Mouse (Mus musculus): ENCODE results near the gene Hpca. TPM values are rescaled to one million over a fixed set of nuclear protein-coding genes. Genes with fewer than 3 reads are reported as not detected.

Gene Hpca
- total and polyA plus RNA-seq, 2 experiments from 2014 or later = 202 to 270 TPM

- Histone ChIP-seq H3K4me3 (ENCODE audit: low read length) (no peak overlapping the region), H3K9me3 (ENCODE audit: low read length) (no peaks in the 10 kb centered on the region), H3K36me3 (ENCODE audit: insufficient read depth, low read length) (no peaks in the 10 kb centered on the region), H3K4me2 (ENCODE audit: low read depth, low read length) (0 out of 2 replicates have a peak overlapping the region, but pooled peaks have one; percentile 10), H3K27ac (no peak overlapping the region), H3K9ac (replicated peaks; ENCODE audit: low read length) (no peak overlapping the region), H3K4me1 (ENCODE audit: insufficient read depth, low read length) (peaks cover 5% of the 10 kb centered on the region; the same call in 1 of the 2 replicates), H3K27me3 (ENCODE audit: insufficient read depth, low read length) (no peaks in the 10 kb centered on the region)
- TF ChIP-seq CTCF (IDR thresholded peaks at IDR 0.05; ENCODE audit: low read depth) = no peak
- no peak for DNase-seq (ENCODE audit: low spot score)
- no peak for ATAC-seq
- 37% methylated on average over 13 of the region's 13 CpGs for WGBS
These were observed 9.6 kb downstream of the Hpca start for GRCm38 (mm10) chr4:129112231-129112630.

DNA sequence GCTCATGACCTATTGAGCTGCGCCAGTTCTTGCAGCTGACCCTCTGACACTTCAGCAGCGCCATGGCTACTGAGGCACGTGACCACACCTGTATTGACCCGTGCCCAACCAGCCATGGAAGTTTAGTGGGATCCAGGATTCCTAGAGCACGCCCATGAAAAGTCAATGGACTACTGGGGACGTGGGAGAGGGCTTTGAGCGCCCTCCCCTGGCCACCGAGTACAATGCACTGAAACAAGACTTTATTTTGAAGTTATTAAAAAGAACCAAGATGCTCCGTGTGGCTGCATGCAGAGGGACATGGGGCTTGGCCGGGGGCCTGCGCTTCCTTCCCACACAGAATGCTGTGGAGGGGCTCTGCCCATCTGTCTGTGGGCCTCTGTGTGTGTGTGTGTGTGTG, 10.5 kb downstream of the Hpca start:
- DNase-seq (ENCODE audit: low spot score) = peak; percentile 48
- no peak overlapping the region for H3K4me3 ChIP-seq (ENCODE audit: low read length)
- no peak overlapping the region for H3K27ac ChIP-seq
- 54% methylated on average over 11 of the region's 11 CpGs for WGBS
- no peak overlapping the region for H3K4me2 ChIP-seq (ENCODE audit: low read depth, low read length)
- ATAC-seq = no peak
- no peak overlapping the region for H3K9ac ChIP-seq (replicated peaks; ENCODE audit: low read length)
- peaks cover 7% of the 10 kb centered on the region; the same call in 1 of the 2 replicates for H3K4me1 ChIP-seq (ENCODE audit: insufficient read depth, low read length)
- H3K9me3 ChIP-seq (ENCODE audit: low read length) = no peaks in the 10 kb centered on the region
- peak; percentile 68 for TF ChIP-seq CTCF (IDR thresholded peaks at IDR 0.05; ENCODE audit: low read depth)
- no peaks in the 10 kb centered on the region for H3K36me3 ChIP-seq (ENCODE audit: insufficient read depth, low read length)
- H3K27me3 ChIP-seq (ENCODE audit: insufficient read depth, low read length) = 0 out of 2 replicates have a peak, but pooled peaks cover under 1% of the 10 kb centered on the region

- 86% methylated on average over 6 of the region's 6 CpGs for WGBS
- H3K4me1 ChIP-seq (ENCODE audit: insufficient read depth, low read length) = peaks cover 7% of the 10 kb centered on the region; the same call in 1 of the 2 replicates
- H3K27me3 ChIP-seq (ENCODE audit: insufficient read depth, low read length) = 0 out of 2 replicates have a peak, but pooled peaks cover 5% of the 10 kb centered on the region
- ATAC-seq = no peak
- TF ChIP-seq CTCF (IDR thresholded peaks at IDR 0.05; ENCODE audit: low read depth) = no peak
- no peaks in the 10 kb centered on the region for H3K9me3 ChIP-seq (ENCODE audit: low read length)
- DNase-seq (ENCODE audit: low spot score) = no peak
- no peak overlapping the region for H3K4me3 ChIP-seq (ENCODE audit: low read length)
- no peaks in the 10 kb centered on the region for H3K36me3 ChIP-seq (ENCODE audit: insufficient read depth, low read length)
- no peak overlapping the region for H3K27ac ChIP-seq
- H3K4me2 ChIP-seq (ENCODE audit: low read depth, low read length) = no peak overlapping the region
- H3K9ac ChIP-seq (replicated peaks; ENCODE audit: low read length) = no peak overlapping the region
These were observed 11.0 kb downstream of the Hpca start for GRCm38 (mm10) chr4:129110804-129111203.

DNA sequence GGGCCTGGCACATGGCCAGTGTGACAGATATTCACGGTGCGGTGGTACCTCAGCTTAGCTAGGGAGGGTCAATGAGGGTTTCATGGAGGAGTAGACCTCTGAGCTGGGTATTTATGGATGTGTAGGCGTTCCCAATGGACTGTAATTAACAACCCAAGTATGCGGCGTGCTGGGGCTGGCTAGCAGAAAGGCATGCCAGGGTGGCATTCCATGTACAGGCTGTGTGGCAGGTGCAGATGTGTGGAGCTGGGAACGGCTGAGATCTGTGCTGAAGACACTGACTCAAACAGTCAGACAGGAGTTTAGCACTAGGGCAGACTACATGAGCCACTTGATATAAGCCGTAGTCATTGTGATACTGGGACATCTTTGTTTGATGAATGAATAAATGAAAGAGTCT, 13.2 kb downstream of the Hpca start:
- no peak for ATAC-seq

DNA sequence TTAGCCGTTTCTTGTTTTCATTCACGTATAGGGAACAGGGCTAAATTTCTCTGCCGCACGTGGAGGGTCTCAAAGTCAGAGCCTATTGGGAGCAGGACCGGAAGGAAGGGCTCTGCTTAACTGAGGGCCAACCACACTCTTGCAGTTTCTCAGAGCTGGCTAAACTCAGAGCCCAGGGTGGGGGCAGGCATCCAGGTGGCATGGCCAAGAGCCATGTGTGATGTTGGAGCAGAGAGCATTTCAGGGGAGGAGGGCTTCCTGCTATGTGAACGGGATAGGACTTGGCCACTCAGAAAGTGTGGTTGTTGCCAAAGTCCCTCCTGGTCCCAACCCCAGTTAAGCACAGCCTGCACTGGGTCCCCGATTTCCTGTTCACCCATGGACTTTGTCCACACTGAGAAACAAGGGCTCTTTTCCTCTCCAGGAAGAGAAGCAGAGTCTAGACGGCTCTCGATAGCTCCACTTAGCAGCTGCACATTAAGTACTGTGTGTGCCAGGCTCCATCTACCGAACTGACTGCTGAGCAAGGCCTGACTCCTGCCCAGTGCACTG, 14.4 kb downstream of the Hpca start:
- H3K36me3 ChIP-seq (ENCODE audit: insufficient read depth, low read length) = no peaks in the 10 kb centered on the region
- H3K9ac ChIP-seq (replicated peaks; ENCODE audit: low read length) = no peak overlapping the region
- H3K27me3 ChIP-seq (ENCODE audit: insufficient read depth, low read length) = peaks cover 26% of the 10 kb centered on the region
- no peak for ATAC-seq
- 55% methylated on average over 10 of the region's 10 CpGs for WGBS
- H3K9me3 ChIP-seq (ENCODE audit: low read length) = no peaks in the 10 kb centered on the region
- H3K4me3 ChIP-seq (ENCODE audit: low read length) = no peak overlapping the region
- DNase-seq (ENCODE audit: low spot score) = no peak
- H3K4me1 ChIP-seq (ENCODE audit: insufficient read depth, low read length) = 0 out of 2 replicates have a peak, but pooled peaks cover 3% of the 10 kb centered on the region
- TF ChIP-seq CTCF (IDR thresholded peaks at IDR 0.05; ENCODE audit: low read depth) = no peak
- no peak overlapping the region for H3K27ac ChIP-seq
- H3K4me2 ChIP-seq (ENCODE audit: low read depth, low read length) = no peak overlapping the region

More for the DNA sequence above, 13.2 kb downstream of the Hpca start:
- H3K27ac ChIP-seq = no peak overlapping the region
- no peak for DNase-seq (ENCODE audit: low spot score)
- H3K27me3 ChIP-seq (ENCODE audit: insufficient read depth, low read length) = peaks cover 25% of the 10 kb centered on the region
- H3K4me1 ChIP-seq (ENCODE audit: insufficient read depth, low read length) = peaks cover 7% of the 10 kb centered on the region; the same call in 1 of the 2 replicates
- no peak for TF ChIP-seq CTCF (IDR thresholded peaks at IDR 0.05; ENCODE audit: low read depth)
- H3K4me3 ChIP-seq (ENCODE audit: low read length) = no peak overlapping the region
- H3K36me3 ChIP-seq (ENCODE audit: insufficient read depth, low read length) = no peaks in the 10 kb centered on the region
- H3K9me3 ChIP-seq (ENCODE audit: low read length) = no peaks in the 10 kb centered on the region
- WGBS = 72% methylated on average over 7 of the region's 7 CpGs
- H3K9ac ChIP-seq (replicated peaks; ENCODE audit: low read length) = no peak overlapping the region
- no peak overlapping the region for H3K4me2 ChIP-seq (ENCODE audit: low read depth, low read length)

DNA sequence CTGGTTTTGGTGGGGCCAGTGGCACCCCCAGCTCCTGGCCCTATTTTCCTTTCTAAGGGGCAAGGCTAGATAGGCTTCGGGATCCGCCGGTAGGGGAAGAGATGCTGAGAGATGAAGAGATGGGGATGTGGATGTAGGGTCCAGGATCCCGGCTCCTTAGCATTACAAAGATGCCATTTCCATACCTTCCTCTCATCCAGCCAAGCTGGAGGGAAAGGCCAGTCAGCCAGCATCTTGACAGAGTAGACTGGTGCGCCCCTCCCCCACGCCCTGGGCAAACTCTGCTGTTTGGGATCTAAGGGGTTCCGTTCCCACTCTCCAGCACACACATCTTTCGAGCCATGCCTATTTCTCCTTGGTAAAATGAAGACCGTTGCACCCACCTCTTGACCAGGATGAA, 15.8 kb downstream of the Hpca start:
- no peak for ATAC-seq
- Histone ChIP-seq H3K4me3 (ENCODE audit: low read length) (no peak overlapping the region), H3K4me2 (ENCODE audit: low read depth, low read length) (no peak overlapping the region), H3K36me3 (ENCODE audit: insufficient read depth, low read length) (no peaks in the 10 kb centered on the region), H3K9me3 (ENCODE audit: low read length) (no peaks in the 10 kb centered on the region), H3K9ac (replicated peaks; ENCODE audit: low read length) (no peak overlapping the region), H3K27ac (no peak overlapping the region), H3K4me1 (ENCODE audit: insufficient read depth, low read length) (0 out of 2 replicates have a peak, but pooled peaks cover 3% of the 10 kb centered on the region), H3K27me3 (ENCODE audit: insufficient read depth, low read length) (peaks cover 26% of the 10 kb centered on the region)
- no peak for DNase-seq (ENCODE audit: low spot score)
- no peak for TF ChIP-seq CTCF (IDR thresholded peaks at IDR 0.05; ENCODE audit: low read depth)
- WGBS = 30% methylated on average over 9 of the region's 9 CpGs

DNA sequence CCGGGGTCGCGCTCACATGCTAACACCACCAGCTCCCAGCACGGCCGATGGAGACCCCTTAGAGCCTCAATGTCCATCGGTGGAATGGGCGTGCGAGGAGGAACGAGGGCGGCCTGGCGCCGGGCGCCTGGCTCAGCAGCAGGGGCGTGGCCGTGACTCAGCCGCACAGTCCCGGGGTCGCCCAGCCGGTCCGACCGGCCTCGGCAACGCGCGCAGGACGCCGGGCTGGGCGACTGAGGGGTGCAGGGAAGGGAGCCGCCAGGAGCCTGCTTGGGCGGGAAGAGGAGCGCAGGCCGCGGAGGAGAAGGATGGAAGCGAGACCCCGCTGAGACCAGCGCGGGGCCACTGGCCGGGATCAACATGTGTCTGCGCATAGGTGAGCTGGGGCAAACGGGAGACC, 16.5 kb downstream of the Hpca start, which contains the start of gene Tmem54:
Tmem54 (plus strand) TSS at position 193 of the 400 bp plus-strand sequence.
- DNase-seq (ENCODE audit: low spot score) (no peak), ATAC-seq (no peak)
- Histone ChIP-seq H3K36me3 (ENCODE audit: insufficient read depth, low read length) (no peaks in the 10 kb centered on the region), H3K27ac (no peak within 1 kb of the TSS), H3K4me1 (ENCODE audit: insufficient read depth, low read length) (0 out of 2 replicates have a peak, but pooled peaks cover 3% of the 10 kb centered on the region), H3K9me3 (ENCODE audit: low read length) (no peaks in the 10 kb centered on the region), H3K9ac (replicated peaks; ENCODE audit: low read length) (0 out of 2 replicates have a peak within 1 kb of the TSS, but pooled peaks have one; percentile 4), H3K27me3 (ENCODE audit: insufficient read depth, low read length) (peaks cover 26% of the 10 kb centered on the region), H3K4me2 (ENCODE audit: low read depth, low read length) (peak within 1 kb of the TSS; percentile 43), H3K4me3 (ENCODE audit: low read length) (peak within 1 kb of the TSS; percentile 15)
- 3% methylated on average over 36 of the region's 40 CpGs for WGBS
- no peak for TF ChIP-seq CTCF (IDR thresholded peaks at IDR 0.05; ENCODE audit: low read depth)

All from hindbrain, postnatal 0 days (tissue).